Mouse (Mus musculus): ENCODE results near the gene Nectin1.

Gene Nectin1

GRCm38 (mm10) chr9:43743647-43744137, at the start of gene Nectin1:
TSS of gene Nectin1 (plus strand) at chr9:43743984.
- peak; percentile 88 to 89 for DNase-seq

- peak; percentile 10 to 27 for DNase-seq
Observed at GRCm38 (mm10) chr9:43698080-43698712, 45.6 kb upstream of the Nectin1 start.

GRCm38 (mm10) chr9:43698841-43699240, 44.9 kb upstream of the Nectin1 start:
- no peak for DNase-seq

GRCm38 (mm10) chr9:43699417-43700225, 44.2 kb upstream of the Nectin1 start:
- DNase-seq, result no peak

GRCm38 (mm10) chr9:43700226-43700579, 43.6 kb upstream of the Nectin1 start:
- no peak for DNase-seq

- DNase-seq, result no peak
Observed at GRCm38 (mm10) chr9:43701748-43702147, 42.0 kb upstream of the Nectin1 start.

- DNase-seq, result no peak
Observed at GRCm38 (mm10) chr9:43707571-43707970, 36.2 kb upstream of the Nectin1 start.

- no peak for DNase-seq
Observed at GRCm38 (mm10) chr9:43708715-43709114, 35.1 kb upstream of the Nectin1 start.

- DNase-seq, result no peak
Observed at GRCm38 (mm10) chr9:43713432-43713831, 30.4 kb upstream of the Nectin1 start.

GRCm38 (mm10) chr9:43719407-43719839, 24.4 kb upstream of the Nectin1 start:
- peak; percentile 15 to 29 for DNase-seq

- no peak for DNase-seq
Observed at GRCm38 (mm10) chr9:43720046-43720445, 23.7 kb upstream of the Nectin1 start.

- no peak for DNase-seq
Observed at GRCm38 (mm10) chr9:43724093-43724492, 19.7 kb upstream of the Nectin1 start.

GRCm38 (mm10) chr9:43729450-43730266, 14.1 kb upstream of the Nectin1 start:
- DNase-seq, result peak; percentile 78 to 87

GRCm38 (mm10) chr9:43730284-43731027, 13.3 kb upstream of the Nectin1 start:
- DNase-seq, result peak; percentile 73 to 79

GRCm38 (mm10) chr9:43731880-43732279, 11.9 kb upstream of the Nectin1 start:
- DNase-seq, result peak in 1 of 2 experiments; percentile 14

GRCm38 (mm10) chr9:43732671-43733070, 11.1 kb upstream of the Nectin1 start:
- DNase-seq, result no peak

- DNase-seq, result peak; percentile 68 to 69
Observed at GRCm38 (mm10) chr9:43734952-43735351, 8.8 kb upstream of the Nectin1 start.

GRCm38 (mm10) chr9:43736046-43736730, 7.6 kb upstream of the Nectin1 start:
- DNase-seq, result peak; percentile 50 to 66

GRCm38 (mm10) chr9:43737331-43737730, 6.5 kb upstream of the Nectin1 start:
- peak; percentile 38 to 67 for DNase-seq

- DNase-seq, result peak; percentile 80 to 87
Observed at GRCm38 (mm10) chr9:43737871-43738292, 5.9 kb upstream of the Nectin1 start.

GRCm38 (mm10) chr9:43738480-43739084, 5.2 kb upstream of the Nectin1 start:
- DNase-seq, result no peak

Measured in lung, adult 18-20 months (tissue).